Mouse (Mus musculus) 3134 (cell line): ENCODE results near the gene Prl2c1.
"Not testable (repeated sequence)": the region's sequence is repeated elsewhere in the genome, so short reads cannot be mapped to it uniquely, and the experiment has no call there.

ENCODE experiments used
- DNase-seq: peaks from one replicate; pipeline ENCODE4 v3.0.0-alpha.2; 2011; ENCODE audit warnings: low spot score; ENCODE audit not compliant: insufficient read length; ENCODE audit errors: extremely low read depth

Gene Prl2c1

GRCm38 (mm10) chr13:27849042-27849441 is at the start of gene Prl2c1:
TSS of gene Prl2c1 (plus strand) at chr13:27849342.
- no peak for DNase-seq

GRCm38 (mm10) chr13:27801354-27801753 is 47.8 kb upstream of the Prl2c1 start, which contains the start of gene Prl2a1:
TSS of gene Prl2a1 (plus strand) at chr13:27801654.
- no peak for DNase-seq

GRCm38 (mm10) chr13:27802765-27803164 is 46.4 kb upstream of the Prl2c1 start:
- DNase-seq = no peak

- not testable (repeated sequence) for DNase-seq
These were observed 55.1 kb downstream of the Prl2c1 start for GRCm38 (mm10) chr13:27904236-27904635.
